Mouse (Mus musculus): ENCODE results near the gene Gm17349. TPM values are rescaled to one million over a fixed set of nuclear protein-coding genes. Genes with fewer than 3 reads are reported as not detected.
A peak's percentile ranks its signal among the peaks of the same experiment; 100 is the strongest.

The Gm17349 gene
- total and polyA plus RNA-seq, 2 experiments from 2014 or later = not detected

GRCm38 (mm10) chr15:99726549-99726948 is 21.3 kb upstream of the Gm17349 start:
- DNase-seq (ENCODE audit: low spot score) = no peak
- Histone ChIP-seq H3K4me1 (ENCODE audit: control insufficient read depth, insufficient read depth) (peaks cover 32% of the 10 kb centered on the region), H3K9me3 (replicated peaks; ENCODE audit: control insufficient read depth, low read length) (no peaks in the 10 kb centered on the region), H3K27ac (ENCODE audit: low read depth) (no peak overlapping the region), H3K36me3 (replicated peaks; ENCODE audit: control insufficient read depth, insufficient read depth, low read length) (peaks cover 19% of the 10 kb centered on the region), H3K4me3 (ENCODE audit: low read depth, low read length) (peak overlapping the region; percentile 79), H3K27me3 (ENCODE audit: control insufficient read depth, insufficient read depth, low read length) (no peaks in the 10 kb centered on the region), H3K4me2 (ENCODE audit: low read depth, low read length) (peak overlapping the region; percentile 63), H3K9ac (replicated peaks; ENCODE audit: low read depth, low read length) (peak overlapping the region; percentile 94)
- TF ChIP-seq EP300 (IDR thresholded peaks at IDR 0.05; ENCODE audit: low read depth) = no peak
- TF ChIP-seq CTCF (IDR thresholded peaks at IDR 0.05; ENCODE audit: low read depth) = no peak
- WGBS = 44% methylated on average over 2 of the region's 2 CpGs
- no peak for ATAC-seq (ENCODE audit: insufficient read depth, low read depth)

GRCm38 (mm10) chr15:99725341-99726155 is 20.3 kb upstream of the Gm17349 start, which contains the start of gene Cox14:
Gene Cox14 (plus strand): TSS chr15:99725618.
- peaks cover 19% of the 10 kb centered on the region for H3K36me3 ChIP-seq (replicated peaks; ENCODE audit: control insufficient read depth, insufficient read depth, low read length)
- peak within 1 kb of the TSS; percentile 63 for H3K4me2 ChIP-seq (ENCODE audit: low read depth, low read length)
- TF ChIP-seq EP300 (IDR thresholded peaks at IDR 0.05; ENCODE audit: low read depth) = peak; percentile 37; the same call in 1 of the 2 replicates
- TF ChIP-seq CTCF (IDR thresholded peaks at IDR 0.05; ENCODE audit: low read depth) = peak; percentile 95
- DNase-seq (ENCODE audit: low spot score) (peak; percentile 100), ATAC-seq (ENCODE audit: insufficient read depth, low read depth) (peak; percentile 86)
- under 1% methylated on average over 59 of the region's 68 CpGs for WGBS
- peaks cover 32% of the 10 kb centered on the region for H3K4me1 ChIP-seq (ENCODE audit: control insufficient read depth, insufficient read depth)
- peak within 1 kb of the TSS; percentile 98 for H3K27ac ChIP-seq (ENCODE audit: low read depth)
- H3K9me3 ChIP-seq (replicated peaks; ENCODE audit: control insufficient read depth, low read length) = no peaks in the 10 kb centered on the region
- peak within 1 kb of the TSS; percentile 94 for H3K9ac ChIP-seq (replicated peaks; ENCODE audit: low read depth, low read length)
- H3K27me3 ChIP-seq (ENCODE audit: control insufficient read depth, insufficient read depth, low read length) = no peaks in the 10 kb centered on the region
- peak within 1 kb of the TSS; percentile 79 for H3K4me3 ChIP-seq (ENCODE audit: low read depth, low read length)

GRCm38 (mm10) chr15:99724292-99725021 is 19.2 kb upstream of the Gm17349 start:
- Histone ChIP-seq H3K27ac (ENCODE audit: low read depth) (peak overlapping the region; percentile 98), H3K9me3 (replicated peaks; ENCODE audit: control insufficient read depth, low read length) (no peaks in the 10 kb centered on the region), H3K36me3 (replicated peaks; ENCODE audit: control insufficient read depth, insufficient read depth, low read length) (peaks cover 19% of the 10 kb centered on the region), H3K27me3 (ENCODE audit: control insufficient read depth, insufficient read depth, low read length) (no peaks in the 10 kb centered on the region), H3K9ac (replicated peaks; ENCODE audit: low read depth, low read length) (peak overlapping the region; percentile 56), H3K4me3 (ENCODE audit: low read depth, low read length) (peak overlapping the region; percentile 79), H3K4me2 (ENCODE audit: low read depth, low read length) (peak overlapping the region; percentile 63), H3K4me1 (ENCODE audit: control insufficient read depth, insufficient read depth) (peaks cover 32% of the 10 kb centered on the region)
- WGBS = 2% methylated on average over 16 of the region's 16 CpGs
- ATAC-seq (ENCODE audit: insufficient read depth, low read depth) (peak; percentile 47), DNase-seq (ENCODE audit: low spot score) (peak; percentile 94)
- TF ChIP-seq CTCF (IDR thresholded peaks at IDR 0.05; ENCODE audit: low read depth) (peak; percentile 65), EP300 (IDR thresholded peaks at IDR 0.05; ENCODE audit: low read depth) (peak; percentile 85; the same call in 1 of the 2 replicates)

GRCm38 (mm10) chr15:99723515-99724291 is 18.4 kb upstream of the Gm17349 start:
- no peaks in the 10 kb centered on the region for H3K9me3 ChIP-seq (replicated peaks; ENCODE audit: control insufficient read depth, low read length)
- peaks cover 14% of the 10 kb centered on the region for H3K36me3 ChIP-seq (replicated peaks; ENCODE audit: control insufficient read depth, insufficient read depth, low read length)
- DNase-seq (ENCODE audit: low spot score) = peak; percentile 75
- peak overlapping the region; percentile 48; the same call in 1 of the 2 replicates for H3K9ac ChIP-seq (replicated peaks; ENCODE audit: low read depth, low read length)
- WGBS = 12% methylated on average over 11 of the region's 11 CpGs
- peaks cover 32% of the 10 kb centered on the region for H3K4me1 ChIP-seq (ENCODE audit: control insufficient read depth, insufficient read depth)
- H3K4me2 ChIP-seq (ENCODE audit: low read depth, low read length) = peak overlapping the region; percentile 63
- peak; percentile 13 for ATAC-seq (ENCODE audit: insufficient read depth, low read depth)
- no peaks in the 10 kb centered on the region for H3K27me3 ChIP-seq (ENCODE audit: control insufficient read depth, insufficient read depth, low read length)
- peak overlapping the region; percentile 98 for H3K27ac ChIP-seq (ENCODE audit: low read depth)
- H3K4me3 ChIP-seq (ENCODE audit: low read depth, low read length) = peak overlapping the region; percentile 8
- TF ChIP-seq CTCF (IDR thresholded peaks at IDR 0.05; ENCODE audit: low read depth) (no peak), EP300 (IDR thresholded peaks at IDR 0.05; ENCODE audit: low read depth) (no peak)

- Histone ChIP-seq H3K4me1 (ENCODE audit: control insufficient read depth, insufficient read depth) (peaks cover 32% of the 10 kb centered on the region), H3K36me3 (replicated peaks; ENCODE audit: control insufficient read depth, insufficient read depth, low read length) (peaks cover 8% of the 10 kb centered on the region), H3K9ac (replicated peaks; ENCODE audit: low read depth, low read length) (no peak overlapping the region), H3K27ac (ENCODE audit: low read depth) (peak overlapping the region; percentile 98), H3K4me2 (ENCODE audit: low read depth, low read length) (peak overlapping the region; percentile 63; the same call in 1 of the 2 replicates), H3K4me3 (ENCODE audit: low read depth, low read length) (no peak overlapping the region), H3K27me3 (ENCODE audit: control insufficient read depth, insufficient read depth, low read length) (no peaks in the 10 kb centered on the region), H3K9me3 (replicated peaks; ENCODE audit: control insufficient read depth, low read length) (no peaks in the 10 kb centered on the region)
- no peak for TF ChIP-seq CTCF (IDR thresholded peaks at IDR 0.05; ENCODE audit: low read depth)
- TF ChIP-seq EP300 (IDR thresholded peaks at IDR 0.05; ENCODE audit: low read depth) = no peak
- WGBS = 45% methylated on average over 10 of the region's 10 CpGs
- DNase-seq (ENCODE audit: low spot score) = no peak
- no peak for ATAC-seq (ENCODE audit: insufficient read depth, low read depth)
These were observed 17.8 kb upstream of the Gm17349 start for GRCm38 (mm10) chr15:99723120-99723514.
